Mouse (Mus musculus) CH12.LX (cell line): ENCODE results near the gene Srp54a. TPM values are rescaled to one million over a fixed set of nuclear protein-coding genes. Genes with fewer than 3 reads are reported as not detected.
"Not testable (repeated sequence)": the region's sequence is repeated elsewhere in the genome, so short reads cannot be mapped to it uniquely, and the experiment has no call there.

Source experiments
- DNase-seq: peaks from one replicate; pipeline ENCODE4 v3.0.0-alpha.2; 2013; ENCODE audit errors: extremely low read depth
- H3K27ac ChIP-seq: 2 replicates; pipeline ENCODE4 v1.5.1; 2012; ENCODE audit warnings: low read depth, mild to moderate bottlenecking, control low read depth, moderate library complexity; ENCODE audit not compliant: insufficient read depth
- H3K27me3 ChIP-seq: replicated peaks from 2 replicates; pipeline ENCODE3; 2012; ENCODE audit warnings: inconsistent platforms
- H3K36me3 ChIP-seq, 2 experiments: replicated peaks in 1 of 2; 2 replicates each; pipeline versions ENCODE3 to v1.6.1; 2012; ENCODE audit warnings: inconsistent platforms in 1 of 2, low read length in 1 of 2, mild to moderate bottlenecking in 1 of 2, mixed read lengths in 1 of 2, moderate library complexity in 1 of 2; ENCODE audit not compliant: control insufficient read depth in 1 of 2, insufficient read depth in 1 of 2
- H3K4me1 ChIP-seq, 2 experiments: 2 replicates each; pipeline ENCODE4 v1.6.1; 2012; ENCODE audit warnings: inconsistent platforms in 1 of 2, moderate library complexity in 1 of 2; ENCODE audit not compliant: insufficient read depth in 2 of 2, control insufficient read depth in 1 of 2
- H3K4me2 ChIP-seq: 2 replicates; pipeline ENCODE4 v1.6.1; 2012; ENCODE audit warnings: low read depth, mild to moderate bottlenecking, control low read depth; ENCODE audit not compliant: poor library complexity, insufficient read depth, severe bottlenecking
- H3K4me3 ChIP-seq, 3 experiments: fragments of 150-350 bp in 1 of 3; sonication (generic) in 1 of 3; replicated peaks in 1 of 3; 2 replicates each; pipeline versions ENCODE3 to v1.5.1; 2011 to 2012; ENCODE audit warnings: low read depth in 2 of 3, low read length in 2 of 3, mild to moderate bottlenecking in 2 of 3, moderate library complexity in 2 of 3, control low read depth in 1 of 3, improper control_type of control experiment in 1 of 3, inconsistent platforms in 1 of 3, mixed read lengths in 1 of 3; ENCODE audit not compliant: poor library complexity in 1 of 3
- H3K79me2 ChIP-seq: replicated peaks from 2 replicates; pipeline ENCODE4 v1.6.1; 2012; ENCODE audit warnings: mild to moderate bottlenecking, moderate library complexity; ENCODE audit not compliant: control insufficient read depth, poor library complexity, insufficient read depth, severe bottlenecking; ENCODE audit errors: extremely low read depth
- H3K9ac ChIP-seq: 2 replicates; pipeline ENCODE4 v1.6.1; 2012; ENCODE audit warnings: low read depth, mild to moderate bottlenecking, control low read depth, moderate library complexity; ENCODE audit not compliant: insufficient read depth
- H3K9me3 ChIP-seq: replicated peaks from 2 replicates; pipeline ENCODE3; 2012; ENCODE audit warnings: low read length, inconsistent platforms, mixed read lengths
- BHLHE40 ChIP-seq: IDR thresholded peaks from 2 replicates; pipeline ENCODE4 v1.6.1; 2011; ENCODE audit warnings: mild to moderate bottlenecking, low read depth, low read length, improper control_type of control experiment
- CHD1 ChIP-seq: IDR thresholded peaks from 2 replicates; pipeline ENCODE4 v1.6.1; 2012; ENCODE audit warnings: low read depth, low read length, improper control_type of control experiment, inconsistent platforms
- CTCF ChIP-seq, 2 experiments: IDR thresholded peaks in 1 of 2; conservative IDR thresholded peaks in 1 of 2; 2 replicates each; pipeline ENCODE4 v1.5.1; 2011 to 2012; ENCODE audit warnings: low read depth in 2 of 2, low read length in 2 of 2, improper control_type of control experiment in 1 of 2, inconsistent platforms in 1 of 2, mild to moderate bottlenecking in 1 of 2, moderate library complexity in 1 of 2
- E2F4 ChIP-seq: IDR thresholded peaks from 2 replicates; pipeline ENCODE4 v1.6.1; 2011; ENCODE audit warnings: low read depth, low read length, improper control_type of control experiment; ENCODE audit not compliant: insufficient replicate concordance
- EP300 ChIP-seq: IDR thresholded peaks from 2 replicates; pipeline ENCODE4 v1.6.1; 2011; ENCODE audit warnings: low read length, improper control_type of control experiment
- ETS1 ChIP-seq: conservative IDR thresholded peaks from 2 replicates; pipeline ENCODE4 v1.6.1; 2012; ENCODE audit warnings: low read depth, mild to moderate bottlenecking, inconsistent platforms, low read length, improper control_type of control experiment, moderate library complexity
- IRF4 ChIP-seq: IDR thresholded peaks from 2 replicates; pipeline ENCODE4 v1.6.1; 2014; ENCODE audit warnings: low read depth, mild to moderate bottlenecking, inconsistent platforms, low read length, improper control_type of control experiment
- JUN ChIP-seq: IDR thresholded peaks from 2 replicates; pipeline ENCODE4 v1.6.1; 2011; ENCODE audit warnings: low read depth, mild to moderate bottlenecking, low read length, improper control_type of control experiment, moderate library complexity; ENCODE audit not compliant: insufficient read depth
- JUND ChIP-seq: conservative IDR thresholded peaks from 2 replicates; pipeline ENCODE4 v1.6.1; 2011; ENCODE audit warnings: low read depth, low read length, improper control_type of control experiment
- KAT2A ChIP-seq: IDR thresholded peaks from 2 replicates; pipeline ENCODE4 v1.6.1; 2012; ENCODE audit warnings: low read length, improper control_type of control experiment, inconsistent platforms; ENCODE audit not compliant: insufficient replicate concordance
- MAX ChIP-seq: IDR thresholded peaks from 2 replicates; pipeline ENCODE4 v1.6.1; 2011; ENCODE audit warnings: low read length, improper control_type of control experiment
- MXI1 ChIP-seq: IDR thresholded peaks from 2 replicates; pipeline ENCODE4 v1.6.1; 2011; ENCODE audit warnings: mild to moderate bottlenecking, low read depth, low read length, improper control_type of control experiment
- MYC ChIP-seq: IDR thresholded peaks from 2 replicates; pipeline ENCODE4 v1.6.1; 2011; ENCODE audit warnings: low read depth, mild to moderate bottlenecking, improper control_type of control experiment, low read length
- NELFE ChIP-seq: IDR thresholded peaks from 2 replicates; pipeline ENCODE4 v1.6.1; 2011; ENCODE audit warnings: low read depth, low read length, improper control_type of control experiment
- NRF1 ChIP-seq: IDR thresholded peaks from 2 replicates; pipeline ENCODE4 v1.6.1; 2014; ENCODE audit warnings: low read depth, mild to moderate bottlenecking, inconsistent platforms, low read length, improper control_type of control experiment, moderate library complexity
- RAD21 ChIP-seq: IDR thresholded peaks from 2 replicates; pipeline ENCODE4 v1.6.1; 2011; ENCODE audit warnings: low read depth, mild to moderate bottlenecking, low read length, improper control_type of control experiment, moderate library complexity
- SMC3 ChIP-seq: IDR thresholded peaks from 2 replicates; pipeline ENCODE4 v1.6.1; 2011; ENCODE audit warnings: low read depth, low read length, improper control_type of control experiment
- USF1 ChIP-seq: IDR thresholded peaks from 2 replicates; pipeline ENCODE4 v1.6.1; 2014; ENCODE audit warnings: low read depth, mild to moderate bottlenecking, inconsistent platforms, low read length, improper control_type of control experiment
- ZNF384 ChIP-seq: IDR thresholded peaks from 2 replicates; pipeline ENCODE4 v1.6.1; 2012; ENCODE audit warnings: low read depth, low read length, improper control_type of control experiment, inconsistent platforms
- dilution Hi-C: fragments of 300-500 bp; cut with MboI; formaldehyde crosslinking; loops from 2 replicates; pipeline ENCODE4 v1.14.3; 2020; ENCODE audit warnings: low sequenced_read_pairs; ENCODE audit not compliant: extremely low pct_unique_long_range_greater_than_20kb, extremely low pct_ligation_motif_present
- in situ Hi-C: fragments of 300-500 bp; cut with MboI; formaldehyde crosslinking; loops from 3 replicates; pipeline ENCODE4 v1.14.3; 2019; ENCODE audit warnings: low sequenced_read_pairs, low pct_ligation_motif_present, low pct_unique_long_range_greater_than_20kb, mixed read lengths
- polyA plus RNA-seq: library from polyadenylated mRNA; unstranded; fragments of >175 nt; gene quantifications from 2 replicates; pipeline ENCODE4 v1.2.1, GENCODE M21; 2012; ENCODE audit warnings: low read depth; ENCODE audit not compliant: insufficient read length
- total RNA-seq, 2 experiments: library from RNA; depleted of rRNA; stranded (reverse); fragments of 300-350 nt in 1 of 2; fragments of >200 nt in 1 of 2; gene quantifications; 2 replicates each; pipeline ENCODE4 v1.2.3; 2012 to 2014

Srp54a gene
- total and polyA plus RNA-seq, 3 experiments, result 70.7 to 126 (median 101) TPM

DNA sequence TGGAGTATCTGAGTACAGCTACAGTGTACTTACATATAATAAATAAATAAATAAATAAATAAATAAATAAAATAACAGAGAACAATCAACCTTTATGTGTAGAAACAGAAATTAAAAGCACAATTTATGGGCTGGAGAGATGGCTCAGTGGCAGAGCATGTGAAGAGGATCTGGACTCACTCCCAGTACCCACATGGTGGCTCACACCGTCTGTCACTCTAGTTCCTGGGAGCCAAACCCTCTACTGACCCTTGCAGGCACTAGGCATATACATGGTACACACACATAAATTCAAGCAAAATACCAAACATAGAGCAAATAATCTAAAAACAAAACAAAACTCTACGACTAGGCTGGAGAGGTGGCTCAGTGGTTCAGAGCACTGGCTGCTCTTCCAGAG, 4.8 kb upstream of the Srp54a start:
- dilution Hi-C loops, result no loop called here
- TF ChIP-seq USF1 (no peak), NELFE (no peak), NRF1 (no peak), ZNF384 (no peak), BHLHE40 (no peak), SMC3 (no peak), KAT2A (no peak), ETS1 (no peak), CTCF (conservative IDR thresholded peaks at IDR 0.05 in 1 of 2, IDR thresholded peaks at IDR 0.05 in 1 of 2; ENCODE audit: low read depth in 2 of 2, low read length in 2 of 2) (no peak), MYC (no peak), MXI1 (no peak), E2F4 (no peak), IRF4 (no peak), EP300 (no peak), MAX (no peak), JUN (no peak), JUND (no peak), CHD1 (no peak)
- H3K36me3 ChIP-seq, result peaks cover 0 to 18% of the 10 kb centered on the region in 2 experiments
- no peaks in the 10 kb centered on the region for H3K27me3 ChIP-seq
- H3K9ac ChIP-seq, result no peak overlapping the region
- in situ Hi-C loops, result no loop called here
- no peak overlapping the region for H3K4me2 ChIP-seq
- H3K27ac ChIP-seq, result no peak overlapping the region
- H3K4me1 ChIP-seq, result peaks cover 4 to 12% of the 10 kb centered on the region in 2 experiments; a peak in 2 of 4 replicates
- no peak for DNase-seq
- H3K4me3 ChIP-seq, result no peak overlapping the region
- H3K79me2 ChIP-seq, result peaks cover 6% of the 10 kb centered on the region
- H3K9me3 ChIP-seq, result no peaks in the 10 kb centered on the region

DNA sequence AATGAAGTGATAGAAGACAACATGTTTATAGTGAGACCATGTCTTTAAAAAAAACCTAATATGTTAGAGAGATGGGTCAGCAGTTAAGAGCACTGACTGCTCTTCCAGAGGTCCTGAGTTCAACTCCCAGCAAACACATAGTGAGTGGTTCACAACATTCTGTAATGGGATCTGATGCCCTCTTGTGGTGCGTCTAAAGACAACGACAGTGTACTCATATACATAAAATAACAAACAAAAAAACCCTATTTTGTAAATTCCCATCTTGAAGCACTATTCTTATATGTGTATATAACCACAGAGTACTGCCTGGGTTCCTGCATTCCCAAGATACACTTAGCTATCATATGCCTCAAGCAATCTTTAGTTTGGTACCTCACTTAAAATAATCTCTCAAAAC, 1.4 kb upstream of the Srp54a start:
- Histone ChIP-seq H3K9ac (peak overlapping the region; percentile 54; the same call in 1 of the 2 replicates), H3K36me3 (peaks cover 0 to 16% of the 10 kb centered on the region in 2 experiments), H3K79me2 (peaks cover 12% of the 10 kb centered on the region; the same call in 1 of the 2 replicates), H3K4me2 (peak overlapping the region; percentile 74), H3K4me1 (peaks cover 4 to 12% of the 10 kb centered on the region in 2 experiments; a peak in 2 of 4 replicates)
- dilution Hi-C loops, H3K4me3 ChIP-seq, H3K27ac ChIP-seq, H3K27me3 ChIP-seq, H3K9me3 ChIP-seq, in situ Hi-C loops: not testable (repeated sequence)
- peak; percentile 27 for DNase-seq
- TF ChIP-seq CTCF (conservative IDR thresholded peaks at IDR 0.05 in 1 of 2, IDR thresholded peaks at IDR 0.05 in 1 of 2; ENCODE audit: low read depth in 2 of 2, low read length in 2 of 2) (peak in 1 of 2 experiments; percentile 48; a peak in 2 of 4 replicates), RAD21 (peak; percentile 47), SMC3 (peak; percentile 64)

DNA sequence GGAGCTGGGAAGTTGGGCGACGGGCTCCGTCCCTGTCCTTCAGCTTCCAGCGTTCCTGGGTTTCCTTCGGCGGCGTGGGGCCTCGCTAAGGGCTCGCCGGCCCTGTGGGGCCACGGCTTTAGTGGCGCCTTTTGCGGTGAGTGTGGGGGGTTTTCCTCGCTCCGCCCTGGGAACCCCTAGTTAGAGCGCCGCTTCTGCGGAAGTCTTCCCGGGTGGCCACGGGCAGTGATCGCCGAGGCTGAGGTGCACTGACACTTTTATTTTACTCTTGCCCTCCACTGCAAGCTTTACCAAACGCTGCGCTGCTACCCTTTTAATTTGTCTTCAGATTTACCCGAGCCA, 510 bp downstream of the Srp54a start:
- H3K9me3 ChIP-seq, in situ Hi-C loops, H3K27me3 ChIP-seq, H3K4me2 ChIP-seq, DNase-seq, dilution Hi-C loops: not testable (repeated sequence)
- Histone ChIP-seq H3K4me1 (peaks cover 4 to 12% of the 10 kb centered on the region in 2 experiments; a peak in 2 of 4 replicates), H3K9ac (peak overlapping the region; percentile 62), H3K4me3 (peak overlapping the region; percentile 47 to 82 (median 65)), H3K36me3 (peaks cover 0 to 13% of the 10 kb centered on the region in 2 experiments), H3K27ac (peak overlapping the region; percentile 34), H3K79me2 (peaks cover 12% of the 10 kb centered on the region; the same call in 1 of the 2 replicates)

DNA sequence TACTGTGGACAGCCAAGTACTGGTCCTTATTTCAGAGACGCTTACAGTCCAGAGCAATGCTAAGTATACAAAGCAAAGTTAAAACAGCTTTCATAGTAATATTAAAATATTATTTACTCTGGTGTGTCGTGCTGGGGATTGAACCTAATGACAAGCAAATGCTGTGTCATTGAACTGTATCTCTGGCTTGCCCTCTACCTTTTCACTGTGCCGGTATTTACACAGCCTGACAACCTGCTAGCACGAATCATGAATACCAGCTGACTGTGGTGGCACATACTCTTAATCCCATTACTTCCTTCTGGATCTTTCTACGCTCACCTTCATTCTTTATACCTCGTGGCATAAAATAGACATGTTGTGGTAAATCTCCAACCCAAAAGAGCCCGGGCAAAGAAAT, 12.1 kb downstream of the Srp54a start:
- H3K4me2 ChIP-seq, H3K9me3 ChIP-seq, H3K4me1 ChIP-seq, dilution Hi-C loops, H3K27me3 ChIP-seq, in situ Hi-C loops, DNase-seq, H3K27ac ChIP-seq, H3K9ac ChIP-seq, H3K4me3 ChIP-seq, H3K36me3 ChIP-seq, H3K79me2 ChIP-seq: not testable (repeated sequence)
